Mouse (Mus musculus) v-Abl transformed pro-B cells (cell line): ENCODE measurements around the gene Tmem41a.
"Not testable (repeated sequence)": the region's sequence is repeated elsewhere in the genome, so short reads cannot be mapped to it uniquely, and the experiment has no call there.

Experiments used
- in situ Hi-C, 2 experiments: fragments of 400-800 bp; cut with MboI; formaldehyde crosslinking; loops; one replicate each; pipeline ENCODE4 v1.15.1; 2025; ENCODE audit not compliant: unreplicated experiment in 2 of 2

Gene Tmem41a

GRCm38 (mm10) chr16:21946761-21947715 lies at the start of gene Tmem41a:
Tmem41a (minus strand) TSS chr16:21947552.
- in situ Hi-C loops = no loop called here

GRCm38 (mm10) chr16:21996402-21996801 lies 49.0 kb upstream of the Tmem41a start:
- in situ Hi-C loops = no loop called here

- in situ Hi-C loops = no loop called here
These were observed 48.0 kb upstream of the Tmem41a start, which contains the start of gene Liph for GRCm38 (mm10) chr16:21995304-21995703. Liph (minus strand) TSS chr16:21995663.

GRCm38 (mm10) chr16:21991774-21992173 lies 44.4 kb upstream of the Tmem41a start:
- in situ Hi-C loops = no loop called here

- in situ Hi-C loops = not testable (repeated sequence)
These were observed 43.5 kb upstream of the Tmem41a start for GRCm38 (mm10) chr16:21990893-21991292.

- in situ Hi-C loops = no loop called here
These were observed 40.6 kb upstream of the Tmem41a start for GRCm38 (mm10) chr16:21987956-21988355.

GRCm38 (mm10) chr16:21986191-21986590 lies 38.8 kb upstream of the Tmem41a start:
- in situ Hi-C loops = no loop called here

- in situ Hi-C loops = no loop called here
These were observed 36.7 kb upstream of the Tmem41a start for GRCm38 (mm10) chr16:21984091-21984490.

GRCm38 (mm10) chr16:21983581-21983980 lies 36.2 kb upstream of the Tmem41a start:
- in situ Hi-C loops = no loop called here

- in situ Hi-C loops = no loop called here
These were observed 35.8 kb upstream of the Tmem41a start for GRCm38 (mm10) chr16:21983146-21983545.

- in situ Hi-C loops = no loop called here
These were observed 30.0 kb upstream of the Tmem41a start for GRCm38 (mm10) chr16:21977347-21977746.

- in situ Hi-C loops = no loop called here
These were observed 28.9 kb upstream of the Tmem41a start for GRCm38 (mm10) chr16:21976203-21976602.

- in situ Hi-C loops = no loop called here
These were observed 24.1 kb upstream of the Tmem41a start for GRCm38 (mm10) chr16:21971446-21971845.

GRCm38 (mm10) chr16:21970536-21970935 lies 23.2 kb upstream of the Tmem41a start:
- in situ Hi-C loops = no loop called here

- in situ Hi-C loops = no loop called here
These were observed 22.5 kb upstream of the Tmem41a start for GRCm38 (mm10) chr16:21969874-21970273.

- in situ Hi-C loops = no loop called here
These were observed 18.2 kb upstream of the Tmem41a start for GRCm38 (mm10) chr16:21965576-21965975.

- in situ Hi-C loops = no loop called here
These were observed 8.2 kb upstream of the Tmem41a start for GRCm38 (mm10) chr16:21955591-21955990.

GRCm38 (mm10) chr16:21928471-21928870 lies 18.9 kb downstream of the Tmem41a start:
- in situ Hi-C loops = no loop called here

GRCm38 (mm10) chr16:21916681-21917080 lies 30.7 kb downstream of the Tmem41a start:
- in situ Hi-C loops = no loop called here

- in situ Hi-C loops = no loop called here
These were observed 34.0 kb downstream of the Tmem41a start for GRCm38 (mm10) chr16:21913347-21913746.

- in situ Hi-C loops = not testable (repeated sequence)
These were observed 38.4 kb downstream of the Tmem41a start for GRCm38 (mm10) chr16:21908906-21909305.

GRCm38 (mm10) chr16:21906902-21907301 lies 40.5 kb downstream of the Tmem41a start:
- in situ Hi-C loops = no loop called here
